Comparison of ENCODE assay signal across 8 mouse cellular contexts in the genomic region with DNA sequence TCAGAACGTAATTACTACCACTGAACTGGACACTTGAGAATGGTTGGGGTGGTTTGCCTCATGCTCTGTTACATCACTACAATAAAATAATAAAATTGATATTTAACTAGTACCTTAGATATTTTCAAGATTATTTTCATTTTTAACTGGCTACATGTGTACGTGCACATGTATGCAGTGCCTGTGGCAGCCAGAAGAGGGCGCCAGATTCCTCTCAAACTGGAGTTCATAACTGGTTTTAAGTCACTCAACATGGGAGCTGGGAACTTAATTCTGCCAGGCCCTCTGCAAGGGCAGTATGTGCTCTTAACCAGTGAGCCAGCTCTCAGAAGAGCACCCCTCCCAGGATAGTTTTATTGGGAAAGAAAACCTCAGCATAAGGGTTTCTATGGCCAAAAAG.
A peak's percentile ranks its signal among the peaks of the same experiment; 100 is the strongest.
DNase-seq lines count a peak whose midpoint lies in the region; ATAC-seq and TF ChIP-seq lines count a peak whose summit lies in the region.

No protein-coding gene starts in this region.

- no peak overlapping the region for H3K4me2 ChIP-seq in heart, embryonic 11.5 days

- WGBS in heart, embryonic 11.5 days (ENCODE audit: insufficient replicate concordance): 48% methylated on average over 3 of the region's 3 CpGs
- 50% methylated on average over 3 of the region's 3 CpGs for WGBS in spleen, adult 2 months

- no peaks in the 10 kb centered on the region for H3K27me3 ChIP-seq in heart, embryonic 11.5 days (ENCODE audit: control insufficient read depth, insufficient read depth, low read length)
- no peaks in the 10 kb centered on the region for H3K27me3 ChIP-seq in spleen, adult 2 months (ENCODE audit: control insufficient read depth, insufficient read depth, low read length)

- no peaks in the 10 kb centered on the region for H3K9me3 ChIP-seq in heart, embryonic 11.5 days (replicated peaks; ENCODE audit: control insufficient read depth, low read length)

- no peak for ATAC-seq in heart, embryonic 11.5 days (replicated peaks; ENCODE audit: insufficient number of reproducible peaks, low FRiP score, low TSS enrichment)

- DNase-seq in heart, postnatal 4 days: peak; percentile 7
- DNase-seq in retina, embryonic 14.5 days (ENCODE audit: low spot score): peak; percentile 22
- no peak for DNase-seq in retina, postnatal 1 day
- DNase-seq in cerebellum, postnatal 14 days: peak; percentile 64 to 78
- DNase-seq in spleen, adult 2 months (ENCODE audit: low read depth in 1 of 2, low spot score in 2 of 2): peak in 1 of 2 experiments; percentile 42
- DNase-seq in gastrocnemius, postnatal 25 days: no peak
- DNase-seq in ovary, postnatal 14 days (ENCODE audit: low spot score): no peak

- TF ChIP-seq CTCF in spleen, adult 2 months (IDR thresholded peaks at IDR 0.05; ENCODE audit: extremely low read depth, insufficient read depth, insufficient read length, insufficient replicate concordance): peak; percentile 37; the same call in 1 of the 2 replicates

- H3K27ac ChIP-seq in heart, embryonic 11.5 days (ENCODE audit: low read depth, low read length): no peak overlapping the region
- H3K27ac ChIP-seq in spleen, adult 2 months (ENCODE audit: insufficient read depth, low read length): no peak overlapping the region

- H3K36me3 ChIP-seq in heart, embryonic 11.5 days (ENCODE audit: control insufficient read depth, insufficient read depth, low read length): no peaks in the 10 kb centered on the region
- H3K36me3 ChIP-seq in spleen, adult 2 months (ENCODE audit: control insufficient read depth, insufficient read depth, low read length): no peaks in the 10 kb centered on the region

- no peak for TF ChIP-seq POLR2A in spleen, adult 2 months (IDR thresholded peaks at IDR 0.05; ENCODE audit: low read depth, low read length)

- no peak overlapping the region for H3K9ac ChIP-seq in heart, embryonic 11.5 days (ENCODE audit: low read depth, low read length)

- H3K4me3 ChIP-seq in heart, embryonic 11.5 days (ENCODE audit: low read depth, low read length): no peak overlapping the region
- H3K4me3 ChIP-seq in spleen, adult 2 months (ENCODE audit: extremely low read depth, insufficient read depth, insufficient read length): no peak overlapping the region

- H3K4me1 ChIP-seq in heart, embryonic 11.5 days (ENCODE audit: control insufficient read depth, insufficient read depth, low read length): no peaks in the 10 kb centered on the region
- no peaks in the 10 kb centered on the region for H3K4me1 ChIP-seq in spleen, adult 2 months (ENCODE audit: control insufficient read depth, insufficient read depth, insufficient read length)

Comparison
In these comparisons a context has a peak if more than half of its experiments do, and no peak if none do; other contexts are left out.
1. DNase-seq: peak in heart, postnatal 4 days (single experiment), retina, embryonic 14.5 days (single experiment) and cerebellum, postnatal 14 days (2 of 2); none in retina, postnatal 1 day (single experiment), gastrocnemius, postnatal 25 days (single experiment) and ovary, postnatal 14 days (single experiment).